Comparison of ENCODE assay signal across 10 mouse cellular contexts in the genomic region with DNA sequence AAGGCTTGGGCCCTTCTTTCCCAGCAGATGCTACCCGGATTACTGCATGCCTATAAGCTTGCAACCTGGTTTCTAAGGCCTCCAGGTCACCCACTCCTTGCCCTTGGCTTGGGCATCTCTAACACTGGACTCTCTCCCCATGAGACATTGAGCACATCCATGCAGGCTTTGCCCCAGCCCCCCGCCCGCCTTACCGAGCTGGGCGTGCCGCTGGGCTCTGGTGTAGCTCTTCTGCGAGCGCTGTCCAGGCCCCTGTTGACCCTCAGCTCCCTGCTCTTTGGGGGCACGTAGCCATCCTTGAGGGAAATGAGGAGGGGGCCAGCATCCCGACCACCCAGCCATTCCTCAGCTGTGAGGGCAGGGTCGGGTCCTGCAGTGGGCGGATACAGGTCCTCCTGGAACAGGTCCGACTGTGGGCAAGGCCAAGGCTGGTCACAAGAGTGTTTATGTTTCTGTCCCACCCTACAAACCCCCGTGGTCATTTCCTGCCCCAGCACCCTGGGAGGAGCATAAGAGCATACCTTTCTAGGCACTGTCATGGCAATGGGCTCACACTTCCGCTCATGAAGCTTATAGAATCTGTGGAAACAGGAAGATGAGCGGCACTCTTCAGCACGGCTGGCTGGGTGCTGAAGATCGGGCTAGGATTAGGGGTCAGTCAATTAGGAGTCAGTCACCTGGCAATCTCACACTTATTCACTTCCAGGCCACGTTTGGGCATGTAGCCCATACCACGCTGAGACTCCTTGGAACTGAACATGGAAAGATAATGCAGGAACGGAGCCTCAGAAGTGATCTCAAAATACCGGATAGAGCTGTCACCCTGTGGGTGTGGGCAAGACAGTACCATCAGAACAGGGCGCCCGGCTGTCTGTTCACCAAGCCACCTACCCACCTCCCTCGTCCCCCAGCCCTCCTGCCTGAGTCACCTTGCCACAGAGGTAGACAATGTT. TPM values are rescaled to one million over a fixed set of nuclear protein-coding genes. Genes with fewer than 3 reads are reported as not detected.
A peak's percentile ranks its signal among the peaks of the same experiment; 100 is the strongest.
DNase-seq lines count a peak whose midpoint lies in the region; ATAC-seq and TF ChIP-seq lines count a peak whose summit lies in the region.
"Had no signal": no experiment of that assay in that cellular context is flagged by ENCODE, and none has a peak within 500 bp of the region (broad histone marks: within the 10 kb centered on the region; RNA-seq: fewer than 3 reads in every experiment).

No protein-coding gene starts in this region.

- H3K9ac ChIP-seq in midbrain, embryonic 13.5 days (replicated peaks): no peak overlapping the region
- H3K9ac ChIP-seq in liver, postnatal 0 days (replicated peaks): no peak overlapping the region

- H3K4me2 ChIP-seq in midbrain, embryonic 13.5 days (replicated peaks): no peak overlapping the region
- H3K4me2 ChIP-seq in liver, postnatal 0 days (ENCODE audit: low read depth, low read length): peak overlapping the region; percentile 70

- intact Hi-C loops in gastrocnemius, adult 2 months (cut with DNase I): no loop called here

- no peak for ATAC-seq in midbrain, embryonic 13.5 days
- no peak for ATAC-seq in liver, postnatal 0 days

- H3K4me3 ChIP-seq in gastrocnemius, adult 2 months: peak overlapping the region; percentile 9; the same call in 1 of the 2 replicates
- H3K4me3 ChIP-seq in midbrain, embryonic 10.5 days: peak overlapping the region; percentile 32; the same call in 1 of the 2 replicates
- no peak overlapping the region for H3K4me3 ChIP-seq in midbrain, embryonic 13.5 days (replicated peaks)
- no peak overlapping the region for H3K4me3 ChIP-seq in liver, postnatal 0 days (ENCODE audit: low read depth, low read length)

- no peak for TF ChIP-seq CTCF in gastrocnemius, adult 2 months (IDR thresholded peaks at IDR 0.05)
- no peak for TF ChIP-seq CTCF in liver, postnatal 0 days (IDR thresholded peaks at IDR 0.05; ENCODE audit: low read depth)

- peaks cover 68% of the 10 kb centered on the region for H3K4me1 ChIP-seq in midbrain, embryonic 10.5 days
- peaks cover 67% of the 10 kb centered on the region for H3K4me1 ChIP-seq in midbrain, embryonic 13.5 days (replicated peaks)
- peaks cover 15% of the 10 kb centered on the region for H3K4me1 ChIP-seq in liver, postnatal 0 days (ENCODE audit: insufficient read depth)

- WGBS in midbrain, embryonic 10.5 days: 86% methylated on average over 25 of the region's 25 CpGs
- WGBS in midbrain, embryonic 13.5 days: 86% methylated on average over 25 of the region's 25 CpGs
- 82% methylated on average over 25 of the region's 25 CpGs for WGBS in liver, postnatal 0 days (ENCODE audit: insufficient replicate concordance)

- peaks cover 32% of the 10 kb centered on the region for H3K36me3 ChIP-seq in midbrain, embryonic 10.5 days
- peaks cover 26% of the 10 kb centered on the region for H3K36me3 ChIP-seq in midbrain, embryonic 13.5 days
- H3K36me3 ChIP-seq in liver, postnatal 0 days (replicated peaks; ENCODE audit: insufficient read depth, low read length): peaks cover 16% of the 10 kb centered on the region

- no peak for DNase-seq in gastrocnemius, adult 2 months
- DNase-seq in gastrocnemius, postnatal 10 days: no peak
- no peak for DNase-seq in midbrain, embryonic 10.5 days (ENCODE audit: low spot score)
- peak; percentile 60 to 64 for DNase-seq in cerebellum, postnatal 14 days
- DNase-seq in liver, postnatal 0 days: no peak
- DNase-seq in layer of hippocampus, postnatal 25 days (ENCODE audit: extremely low spot score in 1 of 2, low spot score in 1 of 2): no peak
- DNase-seq in B cell, adult 2 months: no peak

- H3K27ac ChIP-seq in gastrocnemius, adult 2 months: no peak overlapping the region
- H3K27ac ChIP-seq in midbrain, embryonic 10.5 days (replicated peaks): peak overlapping the region; percentile 30; the same call in 1 of the 2 replicates
- H3K27ac ChIP-seq in midbrain, embryonic 13.5 days: no peak overlapping the region
- no peak overlapping the region for H3K27ac ChIP-seq in liver, postnatal 0 days (ENCODE audit: low read depth)

- H3K27me3 ChIP-seq in midbrain, embryonic 10.5 days (ENCODE audit: low read depth, poor library complexity, severe bottlenecking): peaks cover 39% of the 10 kb centered on the region
- peaks cover 7% of the 10 kb centered on the region; the same call in 1 of the 2 replicates for H3K27me3 ChIP-seq in midbrain, embryonic 13.5 days
- H3K27me3 ChIP-seq in liver, postnatal 0 days (ENCODE audit: insufficient read depth, low read length): peaks cover 3% of the 10 kb centered on the region

- no peak for TF ChIP-seq EP300 in liver, postnatal 0 days (IDR thresholded peaks at IDR 0.05; ENCODE audit: low read depth)

- H3K9me3 ChIP-seq in midbrain, embryonic 10.5 days (replicated peaks): no peaks in the 10 kb centered on the region
- no peaks in the 10 kb centered on the region for H3K9me3 ChIP-seq in midbrain, embryonic 13.5 days
- H3K9me3 ChIP-seq in liver, postnatal 0 days (ENCODE audit: low read length): no peaks in the 10 kb centered on the region

RNA-seq across cellular contexts. Expression of gene Slx1b, which starts 4.8 kb away (rescaled TPM):
- total RNA-seq in gastrocnemius, adult 2 months (2021): 1 to 10 TPM; 2.7 to 3.3 TPM
- 1 to 10 TPM; 4.2 to 6.1 TPM for total RNA-seq in gastrocnemius, postnatal 10 days (2021)
- polyA plus RNA-seq in midbrain, embryonic 10.5 days (2016; fragmentation: Nextera tagmentation; extraction: Ambion mirVana): 14.1 and 15.5 TPM in 2 replicates
- 21.0 and 21.1 TPM in 2 replicates for polyA plus RNA-seq in midbrain, embryonic 13.5 days (2015; fragmentation: Nextera tagmentation; extraction: Ambion mirVana)
- 2.6 and 3.7 TPM in 2 replicates for polyA plus RNA-seq in liver, postnatal 0 days (2015; fragmentation: Nextera tagmentation; extraction: Ambion mirVana)
- 10 to 100 TPM; 16.4 to 19.4 TPM for total RNA-seq in layer of hippocampus, postnatal 25 days (2021)

RNA-seq across cellular contexts. Expression of gene Bola2, which starts 5.1 kb away (rescaled TPM):
- total RNA-seq in gastrocnemius, adult 2 months (2021): 10 to 100 TPM; 35.1 to 36.9 TPM
- 10 to 100 TPM; 53.6 to 54.4 TPM for total RNA-seq in gastrocnemius, postnatal 10 days (2021)
- 186 and 216 TPM in 2 replicates for polyA plus RNA-seq in midbrain, embryonic 10.5 days (2016; fragmentation: Nextera tagmentation; extraction: Ambion mirVana)
- 141 and 158 TPM in 2 replicates for polyA plus RNA-seq in midbrain, embryonic 13.5 days (2015; fragmentation: Nextera tagmentation; extraction: Ambion mirVana)
- 86.5 and 93.5 TPM in 2 replicates for polyA plus RNA-seq in liver, postnatal 0 days (2015; fragmentation: Nextera tagmentation; extraction: Ambion mirVana)
- total RNA-seq in layer of hippocampus, postnatal 25 days (2021): 100 to 1,000 TPM; 104 to 112 TPM

RNA-seq across cellular contexts. Expression of gene Coro1a, which starts 7.2 kb away (rescaled TPM):
- 1 to 10 TPM; 2.3 to 2.4 TPM for total RNA-seq in gastrocnemius, adult 2 months (2021)
- total RNA-seq in gastrocnemius, postnatal 10 days (2021): 1 to 10 TPM; 5.0 to 7.0 TPM
- polyA plus RNA-seq in midbrain, embryonic 10.5 days (2016; fragmentation: Nextera tagmentation; extraction: Ambion mirVana): 42.7 and 50.1 TPM in 2 replicates
- 96.3 and 101 TPM in 2 replicates for polyA plus RNA-seq in midbrain, embryonic 13.5 days (2015; fragmentation: Nextera tagmentation; extraction: Ambion mirVana)
- polyA plus RNA-seq in liver, postnatal 0 days (2015; fragmentation: Nextera tagmentation; extraction: Ambion mirVana): 121 and 130 TPM in 2 replicates
- 100 to 1,000 TPM; 129 to 139 TPM for total RNA-seq in layer of hippocampus, postnatal 25 days (2021)

RNA-seq across cellular contexts. Expression of gene Sult1a1, which starts 24.1 kb away (rescaled TPM):
- total RNA-seq in gastrocnemius, adult 2 months (2021): 10 to 100 TPM; 16.6 to 16.8 TPM
- total RNA-seq in gastrocnemius, postnatal 10 days (2021): 10 to 100 TPM; 13.8 to 24.7 TPM
- polyA plus RNA-seq in midbrain, embryonic 10.5 days (2016; fragmentation: Nextera tagmentation; extraction: Ambion mirVana): 0.29 TPM in 1 of 2 replicates, not detected in the other
- 0.93 and 1.9 TPM in 2 replicates for polyA plus RNA-seq in midbrain, embryonic 13.5 days (2015; fragmentation: Nextera tagmentation; extraction: Ambion mirVana)
- polyA plus RNA-seq in liver, postnatal 0 days (2015; fragmentation: Nextera tagmentation; extraction: Ambion mirVana): 221 and 241 TPM in 2 replicates
- total RNA-seq in layer of hippocampus, postnatal 25 days (2021): 10 to 100 TPM in 1 of 2 experiments, 1 to 10 TPM in 1; 9.5 to 11.1 TPM
- total RNA-seq: MEL had no signal
- polyA plus RNA-seq: neural tube, embryonic 11.5 days had no signal

RNA-seq across cellular contexts. Expression of gene Sgf29, which starts 51.2 kb away (rescaled TPM):
- 10 to 100 TPM; 30.0 to 34.1 TPM for total RNA-seq in gastrocnemius, adult 2 months (2021)
- total RNA-seq in gastrocnemius, postnatal 10 days (2021): 10 to 100 TPM; 21.9 to 22.9 TPM
- 61.9 and 63.5 TPM in 2 replicates for polyA plus RNA-seq in midbrain, embryonic 10.5 days (2016; fragmentation: Nextera tagmentation; extraction: Ambion mirVana)
- polyA plus RNA-seq in midbrain, embryonic 13.5 days (2015; fragmentation: Nextera tagmentation; extraction: Ambion mirVana): 54.5 and 57.0 TPM in 2 replicates
- polyA plus RNA-seq in liver, postnatal 0 days (2015; fragmentation: Nextera tagmentation; extraction: Ambion mirVana): 22.7 and 22.8 TPM in 2 replicates
- total RNA-seq in layer of hippocampus, postnatal 25 days (2021): 10 to 100 TPM; 30.5 to 35.1 TPM

Comparison
In these comparisons a context has a peak if more than half of its experiments do, and no peak if none do; other contexts are left out.
1. H3K4me3 ChIP-seq: peak in gastrocnemius, adult 2 months (single experiment) and midbrain, embryonic 10.5 days (single experiment); none in midbrain, embryonic 13.5 days (single experiment) and liver, postnatal 0 days (single experiment).
2. DNase-seq: peak in cerebellum, postnatal 14 days (2 of 2); none in gastrocnemius, adult 2 months (single experiment), gastrocnemius, postnatal 10 days (single experiment), midbrain, embryonic 10.5 days (single experiment), liver, postnatal 0 days (single experiment), layer of hippocampus, postnatal 25 days (0 of 2) and B cell, adult 2 months (0 of 2).
3. RNA of gene Coro1a, which starts 7.2 kb away (total RNA-seq): 129 to 139 TPM in layer of hippocampus, postnatal 25 days; 5.0 to 7.0 TPM in gastrocnemius, postnatal 10 days and 2.3 to 2.4 TPM in gastrocnemius, adult 2 months; every median in the first group is over 10 times any median in the second.